Mouse (Mus musculus) mesoderm, embryonic 11.5 days (tissue): ENCODE results near the gene Mif.
A peak's percentile ranks its signal among the peaks of the same experiment; 100 is the strongest.

Experiments used
- DNase-seq: peaks from one replicate; pipeline ENCODE4 v3.0.0-alpha.2; 2012; ENCODE audit warnings: low read depth, low spot score

Mif gene

DNA sequence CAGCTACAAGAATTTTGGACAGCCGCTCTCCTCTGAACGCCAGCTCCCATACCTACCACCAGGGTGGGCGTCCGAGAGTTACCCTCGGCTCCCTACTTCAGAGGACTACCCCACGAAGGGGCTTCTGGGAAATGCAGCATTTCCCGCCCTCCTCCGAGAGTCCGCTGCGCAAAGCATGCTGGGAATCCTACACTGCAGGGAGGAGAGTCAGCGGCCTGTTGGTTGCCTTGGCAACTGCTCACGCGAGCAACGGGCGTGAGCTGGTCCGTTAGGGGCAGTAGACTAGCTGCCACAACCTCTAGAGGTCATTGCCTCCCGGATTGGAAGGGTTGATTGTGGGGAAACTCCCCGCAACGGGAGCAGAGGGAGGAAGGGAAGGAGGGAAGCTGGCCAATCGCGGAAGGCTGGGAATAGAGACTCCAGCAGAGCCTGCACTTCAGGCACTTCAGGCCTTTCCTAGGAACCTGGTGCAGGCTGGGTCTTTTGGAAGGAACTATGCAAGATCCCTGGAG is 22.7 kb downstream of the Mif start, which contains the start of gene Gstt2:
TSS of gene Gstt2 (minus strand) at position 177 of the 512 bp plus-strand sequence.
- peak; percentile 98 for DNase-seq

DNA sequence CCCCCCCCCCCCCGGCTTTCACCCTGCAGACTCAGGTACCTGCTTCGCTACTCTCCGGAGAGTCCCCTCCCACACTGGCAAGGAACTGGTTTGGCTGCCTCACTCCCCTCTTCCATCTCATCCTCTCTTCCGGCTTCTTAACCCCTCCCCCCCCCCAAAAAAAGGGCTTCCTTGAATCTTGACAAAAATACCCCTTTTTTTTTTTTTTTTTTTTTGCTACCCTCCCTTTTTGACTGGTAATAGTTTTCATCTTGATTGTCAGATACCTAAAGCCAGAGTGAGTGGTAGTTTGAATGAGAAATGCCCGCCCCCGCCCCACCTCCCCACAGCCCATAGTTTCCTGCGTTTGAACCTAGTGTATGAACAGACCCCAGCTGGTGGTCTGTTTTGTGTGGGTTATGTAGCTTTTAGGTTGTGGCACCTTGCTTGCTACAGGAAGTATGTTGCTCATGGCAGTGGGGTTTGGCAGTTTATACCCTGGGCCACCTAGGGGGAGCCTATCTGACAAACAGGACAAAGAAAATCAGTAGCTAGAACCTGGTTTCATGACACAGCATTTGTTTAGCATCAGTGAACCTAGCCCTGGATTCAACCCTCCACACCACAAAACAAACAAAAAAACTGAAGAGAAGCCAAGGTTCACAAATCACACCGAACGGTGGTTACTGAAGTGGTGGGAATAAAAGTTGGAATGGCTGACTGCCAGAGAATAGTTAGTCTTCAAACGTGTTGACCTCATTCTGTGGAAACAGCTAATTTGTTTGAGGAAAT is 24.1 kb downstream of the Mif start:
- DNase-seq: no peak

DNA sequence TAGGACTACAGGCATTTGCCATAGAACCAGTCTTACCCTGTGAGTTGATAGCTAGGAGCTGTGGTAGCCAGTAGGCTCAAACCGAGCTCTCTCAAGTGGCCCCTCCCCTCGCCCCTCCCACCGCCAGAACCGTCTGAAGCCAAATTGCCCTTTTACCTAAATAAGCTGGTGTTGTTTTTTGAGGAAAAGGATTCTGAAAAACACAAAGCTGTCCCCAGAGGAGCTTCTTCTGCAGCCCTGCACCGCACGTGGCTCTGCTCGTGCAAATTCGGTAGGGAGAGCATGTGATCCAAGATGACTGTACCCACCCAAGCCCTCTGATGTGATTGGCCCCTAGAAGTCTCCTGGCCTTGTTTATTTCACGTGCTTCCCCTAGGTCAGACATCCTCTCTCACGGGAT is 24.7 kb downstream of the Mif start:
- DNase-seq: peak; percentile 42

DNA sequence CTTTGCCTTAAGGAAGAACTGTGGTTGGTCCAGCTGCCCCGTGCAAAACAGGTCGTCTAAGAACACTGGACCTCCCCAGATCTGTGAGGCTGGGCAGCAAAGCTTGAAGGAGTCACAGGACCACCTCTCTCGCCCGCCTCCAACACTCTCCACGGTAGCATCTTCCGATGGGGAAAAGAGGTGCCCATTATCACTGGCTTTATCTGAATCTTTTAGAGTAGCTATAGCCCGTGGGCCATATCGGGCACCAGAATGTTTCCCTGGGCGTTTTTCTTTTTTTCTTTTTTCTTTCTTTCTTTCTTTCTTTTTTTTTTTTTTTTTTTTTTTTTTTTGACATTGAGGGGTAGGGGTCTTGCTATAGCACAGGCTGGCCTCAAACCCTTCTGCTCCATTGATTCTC is 25.3 kb downstream of the Mif start:
- no peak for DNase-seq

DNA sequence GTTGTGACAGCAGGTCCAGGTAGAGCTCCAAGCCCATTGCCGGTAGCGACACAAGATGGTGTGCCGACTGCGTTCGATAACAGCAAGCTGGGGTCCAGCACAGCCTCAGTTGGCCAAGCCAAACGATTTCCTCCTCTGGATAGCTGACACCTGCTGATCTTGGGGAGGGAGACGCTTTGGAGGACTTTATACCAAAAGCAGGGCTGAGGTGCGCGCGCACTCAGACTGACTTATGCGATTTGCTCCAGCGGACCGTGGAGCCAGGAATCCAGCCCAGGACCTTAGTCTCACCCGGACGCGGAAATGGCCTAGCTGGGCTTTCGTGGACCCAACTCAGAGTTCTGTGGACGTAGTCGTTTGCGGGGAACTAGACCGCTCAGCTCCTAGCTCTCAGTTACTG is 25.8 kb downstream of the Mif start:
- DNase-seq: peak; percentile 74

DNA sequence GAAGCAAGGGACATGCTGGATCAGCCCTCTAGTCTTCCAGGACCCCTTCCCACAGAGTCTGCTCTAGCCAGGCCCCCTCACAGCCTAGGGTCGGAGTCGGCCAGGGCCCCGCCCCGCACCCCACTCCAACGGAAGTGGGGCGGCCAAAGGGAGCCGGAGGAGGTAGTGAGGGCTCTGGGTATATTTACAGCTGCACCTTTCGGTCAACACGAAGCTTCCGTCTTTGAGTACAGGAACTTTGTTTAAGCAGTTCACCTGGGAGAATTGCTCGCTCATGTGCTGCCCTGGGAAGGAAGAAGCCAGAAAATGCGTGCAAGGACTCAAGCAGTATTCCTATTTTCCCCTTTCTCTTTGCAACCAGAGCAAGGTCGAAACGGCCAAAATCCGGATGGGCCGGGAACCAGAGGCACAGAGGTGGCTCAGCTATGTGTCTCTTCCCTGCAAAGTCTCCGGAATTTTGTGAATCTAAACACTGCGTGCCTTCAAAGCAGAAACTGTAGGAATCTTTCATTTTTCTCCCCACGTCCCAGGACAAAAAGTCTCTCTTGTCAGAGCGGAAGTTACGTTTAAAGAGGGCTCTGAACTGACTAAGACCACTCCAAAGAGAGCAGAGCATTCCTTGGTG is 26.5 kb downstream of the Mif start:
- DNase-seq: no peak

DNA sequence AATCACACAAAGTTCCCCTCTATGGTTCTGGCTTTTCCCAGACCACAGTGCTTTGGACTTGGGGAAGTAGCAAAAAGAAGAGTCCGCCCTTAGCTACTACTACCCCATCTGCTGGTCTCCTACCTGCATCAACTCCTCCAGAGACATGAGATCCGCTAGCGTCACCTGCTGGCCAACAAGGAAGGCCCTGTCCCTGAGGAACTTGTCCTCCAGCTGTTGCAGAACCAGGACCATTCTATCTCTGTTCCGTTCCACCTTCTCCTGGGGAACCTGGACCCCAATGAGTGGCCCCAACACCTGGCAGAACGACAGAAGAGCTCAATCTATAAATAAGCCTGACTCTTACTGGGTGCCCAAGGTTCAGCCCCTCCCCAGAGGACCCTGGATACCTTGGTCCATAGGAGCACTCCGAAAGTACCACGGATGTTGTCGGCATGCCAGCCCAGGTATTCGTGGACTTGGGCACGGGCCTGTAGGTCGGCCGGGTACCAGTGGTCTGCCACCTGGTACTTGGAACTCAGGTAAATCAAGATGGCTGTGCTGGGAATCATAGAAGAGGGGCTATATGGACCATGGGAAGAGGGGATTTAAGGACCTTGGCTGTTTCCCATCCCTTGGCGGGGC is 27.7 kb downstream of the Mif start:
- peak; percentile 37 for DNase-seq

DNA sequence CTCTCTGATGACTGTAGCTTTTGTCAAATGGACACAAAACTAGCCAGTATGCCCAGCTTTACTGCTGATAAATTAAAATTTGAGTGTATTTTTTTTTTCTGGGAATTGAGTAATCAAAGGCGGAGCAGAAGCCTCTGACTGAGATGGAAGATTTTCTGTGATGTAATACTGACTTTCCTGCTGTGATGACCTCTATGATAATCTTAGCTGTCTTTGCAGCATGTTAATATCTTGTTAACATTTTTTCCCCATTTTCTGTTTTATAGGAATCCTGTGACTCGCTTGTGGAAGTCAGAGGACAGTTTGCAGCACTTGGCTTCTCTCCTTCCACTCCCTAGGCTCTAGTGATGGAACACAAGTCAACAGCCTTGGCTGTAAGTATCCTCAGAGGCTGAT is 29.8 kb downstream of the Mif start:
- DNase-seq: no peak

DNA sequence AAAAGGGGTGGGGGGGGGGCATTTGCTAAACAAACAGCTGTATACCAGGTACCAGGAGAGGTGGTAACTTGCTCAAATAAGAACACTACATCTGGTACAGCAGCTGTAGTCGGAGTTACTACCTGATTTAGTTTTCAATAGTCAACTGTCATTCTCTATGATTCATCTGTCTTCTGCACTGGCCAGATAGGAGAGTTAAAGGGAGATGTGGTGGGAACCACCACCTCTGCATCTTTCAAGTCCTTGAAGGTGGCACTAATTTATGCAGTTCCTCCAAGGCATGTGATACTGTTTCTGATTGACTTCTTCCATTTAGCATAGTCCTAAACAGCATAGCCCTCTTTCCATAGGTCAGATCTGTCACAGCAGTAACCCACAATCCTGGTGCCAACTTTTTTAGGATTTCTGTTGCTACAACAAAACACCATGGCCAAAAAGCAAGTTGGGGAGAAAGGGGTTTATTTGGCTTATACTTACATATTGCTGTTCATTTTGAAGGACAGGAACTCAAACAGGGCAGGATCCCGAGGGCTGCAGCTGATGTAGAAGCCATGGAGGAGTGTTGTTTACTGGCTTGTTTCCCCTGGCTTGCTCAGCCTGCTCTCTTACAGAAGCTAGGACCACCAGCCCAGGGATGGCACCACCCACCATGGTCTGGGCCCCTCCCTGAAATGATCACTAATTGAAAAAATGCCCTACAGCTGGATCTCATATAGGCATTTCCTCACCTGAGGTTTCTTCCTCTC is 30.3 kb downstream of the Mif start:
- DNase-seq: no peak

DNA sequence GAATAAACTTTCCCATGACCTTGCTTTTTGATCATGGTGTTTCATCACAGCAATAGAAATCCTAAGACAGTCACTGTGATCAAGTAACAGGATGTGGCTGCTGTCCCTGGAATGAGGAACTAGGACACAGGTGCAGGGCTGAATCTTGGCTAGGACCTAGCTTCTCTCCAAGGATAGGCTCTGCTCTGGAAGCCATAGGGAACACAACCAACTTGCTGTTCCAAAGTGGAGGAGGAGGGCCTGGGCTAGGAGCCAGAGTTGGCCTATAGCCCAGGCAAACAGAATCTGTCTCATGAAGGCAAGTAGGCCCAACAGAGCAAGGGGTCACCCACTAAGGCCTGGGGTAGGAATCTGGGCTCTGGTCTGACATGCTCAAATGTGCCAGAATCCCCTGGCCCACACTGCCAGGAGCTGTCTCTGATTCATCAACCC is 31.5 kb downstream of the Mif start:
- DNase-seq: no peak

DNA sequence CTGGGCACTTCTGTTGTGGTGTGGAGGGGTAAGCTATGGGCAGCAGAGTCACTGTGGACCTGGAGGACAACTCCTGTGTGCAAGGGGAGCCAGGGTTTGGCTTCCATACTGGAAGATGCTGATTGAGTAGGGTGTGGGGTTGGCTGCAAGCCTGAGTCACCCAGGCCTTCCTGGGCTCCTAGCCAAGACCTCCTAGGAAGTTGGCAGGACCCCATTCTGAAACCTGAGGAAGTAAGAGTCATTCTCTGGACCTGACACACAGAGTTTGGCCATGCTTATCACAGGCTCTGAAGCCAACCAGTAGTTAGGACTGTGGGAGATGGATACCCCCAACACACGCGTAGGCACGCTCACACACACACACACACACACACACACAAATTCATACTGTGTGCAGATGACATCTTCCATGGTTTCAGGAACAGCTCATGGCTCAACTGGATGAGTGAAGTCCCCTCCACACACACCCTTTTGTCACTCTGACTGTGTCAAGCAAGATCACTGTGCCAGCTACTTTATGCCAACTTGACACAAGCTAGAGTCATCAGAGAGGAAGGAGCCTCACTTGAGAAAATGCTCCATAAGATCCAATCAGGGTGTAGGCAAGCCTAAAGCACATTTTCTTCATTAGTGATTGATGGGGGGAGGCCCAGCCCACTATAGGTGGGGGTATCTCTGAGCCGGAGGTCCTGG is 32.2 kb downstream of the Mif start:
- no peak for DNase-seq

DNA sequence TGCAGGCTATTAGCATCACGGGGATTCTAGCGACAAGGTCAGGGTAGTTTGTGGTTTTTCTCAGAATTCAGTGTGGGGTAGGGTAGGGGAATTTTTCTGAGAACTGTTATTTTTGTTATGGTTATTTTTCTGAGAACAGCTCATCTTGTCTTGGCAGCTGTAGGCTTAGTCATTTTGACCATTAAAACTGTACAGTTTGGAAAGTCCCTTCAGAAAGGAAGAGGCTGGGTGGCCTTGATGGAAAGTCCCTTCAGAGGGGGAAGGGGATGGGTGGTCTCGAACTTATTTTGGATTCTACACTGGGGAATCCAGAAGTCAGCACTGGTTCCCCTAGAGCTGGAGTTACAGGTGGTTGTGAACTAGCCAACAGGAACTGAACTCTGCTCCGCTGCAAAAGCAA is 35.5 kb downstream of the Mif start:
- DNase-seq: no peak

DNA sequence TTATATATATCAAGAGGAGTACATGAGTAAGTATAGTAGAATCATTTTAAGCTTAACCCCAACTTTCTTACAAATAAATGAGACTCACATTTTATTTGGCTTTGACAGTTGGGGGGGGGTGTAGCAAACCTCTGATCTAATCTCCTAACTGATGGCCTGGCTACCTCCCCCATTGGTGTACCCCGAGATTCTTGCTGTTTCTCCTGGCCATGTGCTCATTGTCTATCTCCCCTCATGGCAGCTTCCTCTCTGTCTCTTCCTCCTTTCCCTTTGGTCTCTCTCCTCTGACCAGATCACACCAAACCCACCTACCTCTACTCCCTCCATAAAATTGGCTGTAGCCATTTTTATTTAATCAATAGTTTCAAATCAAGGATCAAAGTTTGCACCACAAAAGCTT is 36.3 kb downstream of the Mif start:
- DNase-seq: no peak

DNA sequence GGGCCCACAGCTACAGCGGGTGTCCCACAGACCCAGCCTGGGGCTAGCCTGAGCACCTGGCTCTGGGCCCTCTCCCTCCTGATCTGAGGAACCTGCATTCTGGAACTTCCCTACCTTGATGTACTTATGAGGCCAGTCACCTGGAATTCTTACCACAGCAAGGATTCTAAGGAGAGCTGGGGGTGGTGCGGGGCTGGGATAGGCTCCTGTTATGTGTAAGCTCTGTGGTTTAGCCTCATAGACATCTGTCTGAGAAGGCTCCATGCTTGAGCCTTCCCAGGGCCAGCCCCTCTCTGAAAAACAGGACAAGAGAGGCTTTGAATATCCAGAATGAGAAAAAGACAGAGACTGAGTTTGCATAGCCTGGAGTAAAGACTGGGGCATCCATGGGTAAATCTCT is 37.6 kb downstream of the Mif start, which contains the start of gene Gstt4:
TSS of gene Gstt4 (minus strand) at position 101 of the 400 bp plus-strand sequence.
- DNase-seq: no peak

DNA sequence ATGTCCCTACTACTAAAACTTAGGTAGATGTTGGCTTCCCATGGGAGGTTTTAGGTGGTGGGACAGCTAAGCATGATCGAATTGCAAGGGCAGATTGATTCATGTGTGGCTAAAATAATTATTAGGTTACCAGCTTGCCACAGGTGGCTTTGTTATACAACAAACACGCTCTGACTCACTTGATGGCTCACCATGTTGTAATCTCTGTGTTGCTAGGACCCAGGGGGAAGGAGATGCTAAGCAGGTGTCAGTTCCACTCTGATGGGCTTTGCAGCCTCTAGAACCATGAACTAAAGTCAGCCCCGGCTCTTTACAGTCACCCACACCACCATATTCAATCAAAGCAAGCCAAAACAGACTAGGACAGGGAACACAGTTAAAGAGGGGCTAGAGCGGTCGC is 40.2 kb downstream of the Mif start:
- no peak for DNase-seq

DNA sequence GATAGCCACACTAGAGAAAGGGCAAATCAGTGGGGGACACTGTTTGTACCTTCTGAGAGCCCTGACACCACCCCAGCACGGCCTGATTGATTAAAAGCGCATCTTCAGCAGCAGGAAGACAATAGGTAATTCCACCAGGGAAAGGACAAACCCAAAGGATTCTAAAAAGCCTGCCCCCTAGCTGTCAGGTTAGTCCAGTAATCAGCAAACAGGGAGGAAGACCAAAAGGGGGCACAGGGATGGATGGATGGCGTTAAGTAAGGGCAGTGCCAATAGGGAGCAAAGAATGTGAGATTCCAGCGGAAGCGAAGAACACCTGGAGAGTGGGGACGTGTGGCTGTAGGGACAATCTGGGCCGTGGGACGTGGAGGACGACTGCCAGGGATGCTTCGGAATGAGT is 41.4 kb downstream of the Mif start:
- DNase-seq: no peak
